Mouse (Mus musculus) forebrain, postnatal 0 days (tissue): Measurements from ENCODE around the gene Dhrs13. TPM values are rescaled to one million over a fixed set of nuclear protein-coding genes. Genes with fewer than 3 reads are reported as not detected.

ENCODE experiments used
- ATAC-seq: fragments of 200-750 bp; cut with Nextera tagmentation; 2 replicates; pipeline ENCODE4 v1.8.0; 2017; ENCODE audit warnings: mild to moderate bottlenecking, moderate library complexity
- DNase-seq: peaks from one replicate; pipeline ENCODE4 v3.0.0-alpha.2; 2015
- H3K27ac ChIP-seq: fragments of 300-500 bp; sonication (generic); 2 replicates; pipeline ENCODE4 v1.5.1; 2014; ENCODE audit warnings: low read depth, mild to moderate bottlenecking, antibody characterized with exemption, low read length, moderate library complexity, mixed read lengths
- H3K27me3 ChIP-seq: fragments of 300-500 bp; sonication (generic); 2 replicates; pipeline ENCODE4 v1.6.1; 2014; ENCODE audit warnings: mild to moderate bottlenecking, low read length, mixed read lengths; ENCODE audit not compliant: insufficient read depth
- H3K36me3 ChIP-seq: fragments of 300-500 bp; sonication (generic); 2 replicates; pipeline ENCODE4 v1.6.1; 2014; ENCODE audit warnings: mild to moderate bottlenecking, moderate library complexity; ENCODE audit not compliant: insufficient read depth
- H3K4me1 ChIP-seq: fragments of 300-500 bp; sonication (generic); 2 replicates; pipeline ENCODE4 v1.6.1; 2014; ENCODE audit warnings: antibody characterized with exemption; ENCODE audit not compliant: insufficient read depth
- H3K4me2 ChIP-seq: fragments of 300-500 bp; sonication (generic); 2 replicates; pipeline ENCODE4 v1.6.1; 2014; ENCODE audit warnings: low read depth, mild to moderate bottlenecking, moderate library complexity
- H3K4me3 ChIP-seq: fragments of 300-500 bp; sonication (generic); 2 replicates; pipeline ENCODE4 v1.5.1; 2014; ENCODE audit warnings: low read depth, low read length, mixed read lengths
- H3K9ac ChIP-seq: fragments of 300-500 bp; sonication (generic); 2 replicates; pipeline ENCODE4 v1.6.1; 2014; ENCODE audit warnings: mild to moderate bottlenecking
- H3K9me3 ChIP-seq: fragments of 300-500 bp; sonication (generic); 2 replicates; pipeline ENCODE4 v1.6.1; 2016; ENCODE audit warnings: low read length
- CTCF ChIP-seq: sonication (generic); IDR thresholded peaks from 2 replicates; pipeline ENCODE4 v1.5.1; 2016; ENCODE audit warnings: antibody characterized with exemption, control low read depth, low read depth
- WGBS: fragments of 180-500 bp; shearing (Covaris S2); extraction: QIAGEN DNeasy Blood & Tissue Kit; methylation state at CpG from one replicate; pipeline ENCODE4 v1.1.7; 2014; 5-methylcytosine and 5-hydroxymethylcytosine counted together
- polyA plus RNA-seq: library from polyadenylated mRNA; unstranded; fragments of >200 nt; fragmentation: Nextera tagmentation; extraction: Ambion mirVana; gene quantifications from 2 replicates; pipeline ENCODE4 v1.2.1, GENCODE M21; 2015
- total RNA-seq: library from RNA; depleted of rRNA; stranded (reverse); fragments of >200 nt; gene quantifications from 2 replicates; pipeline ENCODE4 v1.2.3, GENCODE M21; 2014

Gene Dhrs13
- total and polyA plus RNA-seq, 2 experiments from 2014 or later = 48.4 TPM

DNA sequence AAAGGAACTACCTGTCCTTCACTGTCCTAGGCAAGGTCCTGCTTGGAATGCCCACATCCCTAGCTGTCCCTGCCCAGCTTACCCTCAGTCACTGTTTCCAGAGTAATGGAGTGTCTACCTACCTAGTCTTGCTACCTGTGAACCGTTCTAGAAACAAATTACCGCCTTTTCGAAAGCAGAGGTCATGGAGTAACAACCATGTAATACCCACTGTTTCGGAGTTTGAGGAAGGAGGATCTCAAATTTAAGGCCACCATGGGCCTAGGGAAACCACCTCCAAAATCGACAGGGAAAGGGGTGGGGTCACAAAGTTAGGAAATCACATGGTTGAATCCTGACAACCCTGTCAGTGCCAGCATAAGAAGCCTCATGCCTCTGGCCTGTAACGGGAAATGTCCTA lies 691 bp upstream of the Dhrs13 start:
- DNase-seq = no peak
- no peaks in the 10 kb centered on the region for H3K27me3 ChIP-seq
- H3K9ac ChIP-seq = peak overlapping the region; percentile 84; the same call in 1 of the 2 replicates
- H3K36me3 ChIP-seq = peaks cover 49% of the 10 kb centered on the region
- WGBS = 43% methylated on average over 6 of the region's 6 CpGs
- ATAC-seq = no peak
- no peak for TF ChIP-seq CTCF
- no peaks in the 10 kb centered on the region for H3K9me3 ChIP-seq
- peak overlapping the region; percentile 77 for H3K4me2 ChIP-seq
- 0 out of 2 replicates have a peak overlapping the region, but pooled peaks have one; percentile 95 for H3K27ac ChIP-seq
- H3K4me1 ChIP-seq = peaks cover 9% of the 10 kb centered on the region; the same call in 1 of the 2 replicates
- peak overlapping the region; percentile 74; the same call in 1 of the 2 replicates for H3K4me3 ChIP-seq

DNA sequence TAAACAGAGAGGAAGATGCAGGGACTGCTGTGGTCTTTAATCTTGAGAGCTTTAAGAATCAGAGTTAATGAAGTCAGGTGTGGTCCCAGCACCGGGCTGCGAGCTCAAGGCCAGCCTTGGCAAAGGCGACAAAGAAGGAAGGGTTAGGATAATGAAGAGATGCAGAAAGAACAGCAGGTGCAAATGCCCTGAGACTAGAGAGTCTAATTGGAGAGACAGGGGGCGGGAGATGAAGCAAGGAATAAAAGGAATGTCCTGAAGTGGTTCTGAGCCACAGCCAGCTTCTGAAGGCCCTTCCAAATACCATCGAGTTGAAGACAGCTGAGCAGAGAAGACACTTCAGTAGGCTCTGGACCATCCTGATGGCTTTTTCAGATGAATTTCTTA lies 722 bp downstream of the Dhrs13 start:
- DNase-seq (no peak), ATAC-seq (no peak)
- H3K27me3 ChIP-seq = no peaks in the 10 kb centered on the region
- H3K9me3 ChIP-seq = no peaks in the 10 kb centered on the region
- H3K27ac ChIP-seq = peak overlapping the region; percentile 95
- H3K4me1 ChIP-seq = peaks cover 13% of the 10 kb centered on the region; the same call in 1 of the 2 replicates
- peak overlapping the region; percentile 77 for H3K4me2 ChIP-seq
- no peak for TF ChIP-seq CTCF
- peaks cover 39% of the 10 kb centered on the region for H3K36me3 ChIP-seq
- H3K9ac ChIP-seq = peak overlapping the region; percentile 84
- peak overlapping the region; percentile 74 for H3K4me3 ChIP-seq
- WGBS = 4% methylated on average over 5 of the region's 5 CpGs

DNA sequence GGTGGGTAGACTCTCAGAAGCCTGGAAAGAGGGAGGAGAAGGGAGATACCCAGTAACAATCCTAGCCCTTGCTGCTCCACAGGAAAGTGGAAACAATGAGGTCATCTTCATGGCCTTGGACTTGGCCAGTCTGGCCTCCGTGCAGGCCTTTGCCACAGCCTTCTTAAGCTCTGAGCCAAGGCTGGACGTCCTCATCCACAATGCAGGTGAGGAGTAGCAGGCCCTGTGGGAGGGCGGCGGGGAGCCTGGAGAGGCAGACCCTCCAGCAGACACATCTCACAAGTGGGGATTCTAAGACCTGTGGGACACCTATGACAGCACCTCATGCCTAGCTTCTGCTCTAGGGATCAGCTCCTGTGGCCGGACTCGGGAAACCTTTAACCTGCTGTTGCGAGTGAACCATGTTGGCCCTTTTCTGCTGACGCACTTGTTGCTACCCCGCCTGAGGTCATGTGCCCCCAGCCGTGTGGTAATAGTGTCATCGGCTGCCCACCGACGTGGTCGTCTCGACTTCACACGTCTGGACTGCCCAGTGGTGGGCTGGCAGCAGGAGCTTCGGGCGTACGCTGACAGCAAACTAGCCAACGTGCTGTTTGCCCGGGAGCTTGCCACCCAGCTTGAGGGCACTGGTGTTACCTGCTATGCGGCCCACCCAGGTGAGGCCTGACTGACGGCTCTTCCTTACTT lies 2.0 kb downstream of the Dhrs13 start:
- H3K27me3 ChIP-seq = no peaks in the 10 kb centered on the region
- DNase-seq (no peak), ATAC-seq (no peak)
- no peak overlapping the region for H3K4me3 ChIP-seq
- no peak overlapping the region for H3K4me2 ChIP-seq
- H3K27ac ChIP-seq = no peak overlapping the region
- WGBS = 94% methylated on average over 23 of the region's 23 CpGs
- no peaks in the 10 kb centered on the region for H3K9me3 ChIP-seq
- H3K36me3 ChIP-seq = peaks cover 26% of the 10 kb centered on the region
- peaks cover 17% of the 10 kb centered on the region; the same call in 1 of the 2 replicates for H3K4me1 ChIP-seq
- no peak overlapping the region for H3K9ac ChIP-seq
- TF ChIP-seq CTCF = no peak

DNA sequence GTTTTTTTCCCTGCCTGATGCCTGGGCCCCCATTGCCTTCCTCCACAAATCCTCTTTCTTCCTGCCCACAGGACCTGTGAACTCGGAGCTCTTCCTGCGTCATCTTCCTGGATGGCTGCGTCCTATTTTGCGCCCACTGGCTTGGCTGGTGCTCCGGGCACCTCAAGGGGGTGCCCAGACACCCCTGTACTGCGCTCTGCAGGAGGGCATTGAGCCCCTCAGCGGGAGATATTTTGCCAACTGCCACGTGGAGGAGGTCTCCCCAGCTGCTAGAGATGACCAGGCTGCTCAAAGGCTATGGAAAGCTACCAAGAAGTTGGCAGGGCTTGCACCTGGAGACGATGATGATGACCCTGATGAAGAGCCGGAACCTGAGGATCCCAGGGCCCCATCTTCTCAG lies 4.7 kb downstream of the Dhrs13 start:
- ATAC-seq (no peak), DNase-seq (no peak)
- peaks cover 17% of the 10 kb centered on the region; the same call in 1 of the 2 replicates for H3K36me3 ChIP-seq
- H3K4me3 ChIP-seq = no peak overlapping the region
- no peak overlapping the region for H3K9ac ChIP-seq
- 85% methylated on average over 10 of the region's 10 CpGs for WGBS
- H3K9me3 ChIP-seq = no peaks in the 10 kb centered on the region
- no peak overlapping the region for H3K27ac ChIP-seq
- TF ChIP-seq CTCF = no peak
- H3K27me3 ChIP-seq = no peaks in the 10 kb centered on the region
- peaks cover 17% of the 10 kb centered on the region; the same call in 1 of the 2 replicates for H3K4me1 ChIP-seq
- H3K4me2 ChIP-seq = no peak overlapping the region

DNA sequence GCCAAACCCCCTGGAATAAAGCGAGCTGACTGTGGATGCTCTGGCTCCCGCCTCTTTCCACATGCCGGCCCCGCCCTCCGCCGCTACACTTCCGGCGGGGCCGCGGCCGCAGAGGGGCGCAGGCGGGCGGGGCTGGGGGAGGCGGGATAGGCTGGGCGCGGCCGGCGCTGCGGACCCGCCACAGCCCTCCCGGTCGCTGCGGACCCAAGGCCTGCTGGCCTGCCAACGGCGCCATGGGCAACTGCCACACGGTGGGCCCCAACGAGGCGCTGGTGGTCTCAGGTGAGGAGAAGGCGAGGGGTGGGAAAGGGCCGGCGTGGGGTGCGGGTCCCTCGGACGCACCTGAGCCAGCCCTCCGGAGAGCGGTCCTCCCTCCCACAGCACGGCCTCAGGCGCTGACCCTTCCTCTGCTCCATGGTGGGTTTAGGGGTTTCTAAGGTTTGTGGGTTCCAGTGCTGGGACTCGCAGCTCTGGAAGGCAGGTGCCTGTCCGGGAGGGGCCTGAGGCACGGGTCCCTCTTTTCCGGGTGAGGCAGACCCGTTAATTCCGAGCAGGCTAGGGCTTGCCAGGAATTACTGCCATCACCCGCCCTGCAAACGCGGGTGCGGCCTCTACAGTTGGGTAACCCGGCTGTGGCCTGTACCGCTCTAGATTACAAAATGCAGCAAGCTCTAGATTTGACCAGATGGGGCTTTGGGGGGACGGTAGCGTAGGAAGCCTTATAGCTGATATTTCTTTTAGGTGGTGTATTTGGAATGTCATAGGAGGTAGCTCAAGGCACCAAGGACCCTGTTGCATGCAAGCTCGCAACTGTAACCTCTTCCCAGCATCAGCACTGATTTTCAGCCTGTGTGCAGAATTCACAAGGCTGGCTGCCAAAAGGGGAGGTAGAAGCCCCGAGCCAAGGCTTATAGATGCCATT lies 6.0 kb downstream of the Dhrs13 start, which contains the start of gene Flot2:
TSS of gene Flot2 (plus strand) at position 101 of the 922 bp plus-strand sequence.
- Histone ChIP-seq H3K4me3 (peak within 1 kb of the TSS; percentile 76), H3K27me3 (no peaks in the 10 kb centered on the region), H3K4me1 (peaks cover 16% of the 10 kb centered on the region; the same call in 1 of the 2 replicates), H3K4me2 (peak within 1 kb of the TSS; percentile 72), H3K9ac (peak within 1 kb of the TSS; percentile 94), H3K9me3 (no peaks in the 10 kb centered on the region), H3K36me3 (peaks cover 17% of the 10 kb centered on the region; the same call in 1 of the 2 replicates), H3K27ac (peak within 1 kb of the TSS; percentile 84)
- ATAC-seq (peak; percentile 91), DNase-seq (peak; percentile 76)
- 3% methylated on average over 52 of the region's 55 CpGs for WGBS
- TF ChIP-seq CTCF = no peak; the same call in none of the 2 replicates

DNA sequence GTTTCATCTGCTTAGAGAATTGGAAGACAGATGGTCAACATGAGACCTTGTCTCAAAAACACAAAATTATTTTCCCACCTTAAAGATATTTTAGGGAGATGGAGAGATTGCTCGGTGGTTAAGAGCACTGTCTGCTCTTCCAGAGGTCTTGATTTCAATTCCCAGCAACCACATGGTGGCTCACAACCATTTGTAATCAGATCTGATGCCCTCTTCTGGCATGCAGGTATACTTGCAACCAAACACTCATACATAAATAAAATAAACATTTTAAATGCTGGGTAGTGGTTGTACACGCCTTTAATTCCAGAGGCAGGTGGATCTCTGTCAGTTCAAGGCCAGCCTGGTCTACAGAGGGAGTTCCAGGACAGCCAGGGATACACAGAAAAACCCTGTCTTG lies 8.8 kb downstream of the Dhrs13 start:
- Histone ChIP-seq H3K4me1 (peaks cover 8% of the 10 kb centered on the region; the same call in 1 of the 2 replicates), H3K9ac (no peak overlapping the region)

More for the DNA sequence above, 8.8 kb downstream of the Dhrs13 start:
- Histone ChIP-seq H3K27me3 (no peaks in the 10 kb centered on the region), H3K27ac (no peak overlapping the region), H3K4me3 (no peak overlapping the region), H3K9me3 (no peaks in the 10 kb centered on the region), H3K4me2 (no peak overlapping the region), H3K36me3 (peaks cover 4% of the 10 kb centered on the region; the same call in 1 of the 2 replicates)
- ATAC-seq = no peak
- WGBS = 64% methylated on average over 2 of the region's 2 CpGs
- peak; percentile 56 for TF ChIP-seq CTCF
- DNase-seq = no peak
